Mouse (Mus musculus): Measurements from ENCODE around the gene Ncstn. TPM values are rescaled to one million over a fixed set of nuclear protein-coding genes. Genes with fewer than 3 reads are reported as not detected.

Gene Ncstn
- polyA plus RNA-seq, 2 experiments = 22.2 to 24.6 TPM

- peak within 1 kb of the TSS; percentile 12 to 54 for H3K4me3 ChIP-seq (ENCODE audit: insufficient read depth in 1 of 2, low read depth in 2 of 2, low read length in 2 of 2)
- no peaks in the 10 kb centered on the region for H3K9me3 ChIP-seq (ENCODE audit: control insufficient read depth, low read length)
- ATAC-seq (ENCODE audit: insufficient read depth) = no peak
- 70% methylated on average over 21 of the region's 21 CpGs for WGBS (ENCODE audit: insufficient replicate concordance)
- no peak for TF ChIP-seq EP300 (IDR thresholded peaks at IDR 0.05; ENCODE audit: low read depth)
- no peak for TF ChIP-seq CTCF (IDR thresholded peaks at IDR 0.05; ENCODE audit: low read depth)
- no peaks in the 10 kb centered on the region; the same call in 1 of the 2 replicates for H3K27me3 ChIP-seq (ENCODE audit: control insufficient read depth, insufficient read depth, low read length)
- no peaks in the 10 kb centered on the region for H3K36me3 ChIP-seq (replicated peaks; ENCODE audit: control insufficient read depth, insufficient read depth, low read depth)
- peak within 1 kb of the TSS; percentile 63 for H3K4me2 ChIP-seq (ENCODE audit: low read depth)
- no peak for DNase-seq (ENCODE audit: low read depth in 3 of 3, low spot score in 3 of 3)
- H3K9ac ChIP-seq (replicated peaks) = peak within 1 kb of the TSS; percentile 39
- no peak within 1 kb of the TSS for H3K27ac ChIP-seq
- H3K4me1 ChIP-seq (replicated peaks; ENCODE audit: control insufficient read depth in 2 of 2, insufficient read depth in 2 of 2, low read length in 1 of 2) = peaks cover 0 to 7% of the 10 kb centered on the region in 2 experiments; a peak in 2 of 4 replicates
Measured at GRCm38 (mm10) chr1:172028394-172029275, 54.0 kb downstream of the Ncstn start, which contains the start of gene Vangl2. Gene Vangl2 (minus strand): TSS chr1:172028444.

- H3K9me3 ChIP-seq (ENCODE audit: control insufficient read depth, low read length) = no peaks in the 10 kb centered on the region
- 41% methylated on average over 10 of the region's 10 CpGs for WGBS (ENCODE audit: insufficient replicate concordance)
- H3K4me1 ChIP-seq (replicated peaks; ENCODE audit: control insufficient read depth in 2 of 2, insufficient read depth in 2 of 2, low read length in 1 of 2) = peaks cover 0 to 7% of the 10 kb centered on the region in 2 experiments; a peak in 2 of 4 replicates
- DNase-seq (ENCODE audit: low read depth in 3 of 3, low spot score in 3 of 3) (no peak), ATAC-seq (ENCODE audit: insufficient read depth) (no peak)
- no peak overlapping the region for H3K9ac ChIP-seq (replicated peaks)
- H3K4me2 ChIP-seq (ENCODE audit: low read depth) = peak overlapping the region; percentile 63
- no peaks in the 10 kb centered on the region; the same call in 1 of the 2 replicates for H3K27me3 ChIP-seq (ENCODE audit: control insufficient read depth, insufficient read depth, low read length)
- H3K27ac ChIP-seq = no peak overlapping the region
- 0 out of 4 replicates have a peak overlapping the region, but pooled peaks of 1 of the 2 experiments have one; percentile 12 for H3K4me3 ChIP-seq (ENCODE audit: insufficient read depth in 1 of 2, low read depth in 2 of 2, low read length in 2 of 2)
- TF ChIP-seq CTCF (IDR thresholded peaks at IDR 0.05; ENCODE audit: low read depth) (no peak), EP300 (IDR thresholded peaks at IDR 0.05; ENCODE audit: low read depth) (no peak)
- H3K36me3 ChIP-seq (replicated peaks; ENCODE audit: control insufficient read depth, insufficient read depth, low read depth) = no peaks in the 10 kb centered on the region
Measured at GRCm38 (mm10) chr1:172027809-172028102, 54.8 kb downstream of the Ncstn start.

GRCm38 (mm10) chr1:172027010-172027808 is 55.4 kb downstream of the Ncstn start:
- Histone ChIP-seq H3K9ac (replicated peaks) (peak overlapping the region; percentile 39), H3K27me3 (ENCODE audit: control insufficient read depth, insufficient read depth, low read length) (no peaks in the 10 kb centered on the region; the same call in 1 of the 2 replicates), H3K27ac (no peak overlapping the region), H3K4me1 (replicated peaks; ENCODE audit: control insufficient read depth in 2 of 2, insufficient read depth in 2 of 2, low read length in 1 of 2) (peaks cover 0 to 7% of the 10 kb centered on the region in 2 experiments; a peak in 2 of 4 replicates), H3K9me3 (ENCODE audit: control insufficient read depth, low read length) (no peaks in the 10 kb centered on the region), H3K4me2 (ENCODE audit: low read depth) (peak overlapping the region; percentile 63), H3K4me3 (ENCODE audit: insufficient read depth in 1 of 2, low read depth in 2 of 2, low read length in 2 of 2) (peak overlapping the region; percentile 54 to 63), H3K36me3 (replicated peaks; ENCODE audit: control insufficient read depth, insufficient read depth, low read depth) (no peaks in the 10 kb centered on the region)
- TF ChIP-seq EP300 (IDR thresholded peaks at IDR 0.05; ENCODE audit: low read depth) (no peak), CTCF (IDR thresholded peaks at IDR 0.05; ENCODE audit: low read depth) (no peak)
- peak; percentile 29 to 41 (median 31) for DNase-seq (ENCODE audit: low read depth in 3 of 3, low spot score in 3 of 3)
- ATAC-seq (ENCODE audit: insufficient read depth) = peak; percentile 82
- WGBS (ENCODE audit: insufficient replicate concordance) = 2% methylated on average over 46 of the region's 54 CpGs

GRCm38 (mm10) chr1:172026201-172026901 is 56.2 kb downstream of the Ncstn start:
- no peak for DNase-seq (ENCODE audit: low read depth in 3 of 3, low spot score in 3 of 3)
- peak overlapping the region; percentile 63 for H3K4me2 ChIP-seq (ENCODE audit: low read depth)
- WGBS (ENCODE audit: insufficient replicate concordance) = 15% methylated on average over 23 of the region's 23 CpGs
- H3K36me3 ChIP-seq (replicated peaks; ENCODE audit: control insufficient read depth, insufficient read depth, low read depth) = no peaks in the 10 kb centered on the region
- no peak overlapping the region for H3K9ac ChIP-seq (replicated peaks)
- H3K27ac ChIP-seq = no peak overlapping the region
- no peaks in the 10 kb centered on the region for H3K9me3 ChIP-seq (ENCODE audit: control insufficient read depth, low read length)
- peak; percentile 16; the same call in 1 of the 2 replicates for ATAC-seq (ENCODE audit: insufficient read depth)
- no peaks in the 10 kb centered on the region; the same call in 1 of the 2 replicates for H3K27me3 ChIP-seq (ENCODE audit: control insufficient read depth, insufficient read depth, low read length)
- peak overlapping the region; percentile 54 to 63 for H3K4me3 ChIP-seq (ENCODE audit: insufficient read depth in 1 of 2, low read depth in 2 of 2, low read length in 2 of 2)
- TF ChIP-seq EP300 (IDR thresholded peaks at IDR 0.05; ENCODE audit: low read depth) (no peak), CTCF (IDR thresholded peaks at IDR 0.05; ENCODE audit: low read depth) (no peak)
- H3K4me1 ChIP-seq (replicated peaks; ENCODE audit: control insufficient read depth in 2 of 2, insufficient read depth in 2 of 2, low read length in 1 of 2) = peaks cover 0 to 7% of the 10 kb centered on the region in 2 experiments; a peak in 2 of 4 replicates

Data from liver, embryonic 14.5 days (tissue).